Mouse (Mus musculus): ENCODE measurements around the gene Sgo2b. TPM values are rescaled to one million over a fixed set of nuclear protein-coding genes. Genes with fewer than 3 reads are reported as not detected.

Sgo2b gene
- total RNA-seq (2023), result not detected

GRCm38 (mm10) chr8:63951626-63952377 lies at the start of gene Sgo2b:
Gene Sgo2b, minus strand, starts transcription at chr8:63952248.

Measured in monocyte, adult 59 days (primary cell).